Mouse (Mus musculus): ENCODE data around the gene Dnah3. TPM values are rescaled to one million over a fixed set of nuclear protein-coding genes. Genes with fewer than 3 reads are reported as not detected.
A peak's percentile ranks its signal among the peaks of the same experiment; 100 is the strongest.

The Dnah3 gene
- polyA plus RNA-seq, 1 experiment from 2014 or later: 0.15 TPM

DNA sequence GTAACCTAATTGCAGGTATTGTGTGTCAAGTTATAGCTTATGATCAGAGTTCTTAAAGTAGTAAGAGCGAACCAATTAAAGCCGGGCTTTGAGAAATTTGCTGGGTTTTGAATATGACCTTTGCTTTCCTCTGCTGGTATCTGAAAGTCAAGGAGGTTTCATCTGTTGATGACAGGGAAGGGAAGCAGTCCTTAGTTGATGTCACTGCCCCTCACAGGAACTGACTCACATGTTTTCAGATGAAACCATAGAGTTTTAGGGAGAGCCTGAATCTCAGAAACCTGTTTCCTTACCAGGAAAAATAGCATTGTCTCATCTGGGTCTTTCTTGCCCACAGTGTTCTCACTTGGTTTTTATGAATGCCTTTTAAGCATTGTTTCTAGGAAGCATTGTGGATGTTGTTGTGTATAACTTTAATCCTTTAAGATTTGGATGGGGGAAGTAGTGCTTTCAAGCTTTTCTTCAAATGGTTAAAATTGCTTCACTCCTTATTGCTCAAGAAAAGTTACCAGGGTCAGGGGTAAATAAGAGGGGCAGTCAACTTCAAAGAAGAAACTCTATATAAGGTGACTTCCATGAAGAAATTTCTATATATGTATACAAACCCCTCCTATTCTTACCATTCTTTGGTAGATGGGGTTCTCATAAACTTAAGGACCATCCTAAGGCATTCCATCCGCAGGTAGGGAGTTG is 188.4 kb downstream of the Dnah3 start:
- Histone ChIP-seq H3K4me1 (ENCODE audit: control insufficient read depth, insufficient read depth, low read length) (no peaks in the 10 kb centered on the region), H3K9ac (ENCODE audit: low read depth, low read length) (no peak overlapping the region), H3K4me3 (ENCODE audit: low read depth, low read length) (no peak overlapping the region), H3K4me2 (ENCODE audit: low read length) (no peak overlapping the region), H3K36me3 (ENCODE audit: control insufficient read depth, insufficient read depth, low read length) (no peaks in the 10 kb centered on the region), H3K27me3 (ENCODE audit: control insufficient read depth, insufficient read depth, low read depth, low read length) (no peaks in the 10 kb centered on the region), H3K27ac (ENCODE audit: low read length) (no peak overlapping the region), H3K9me3 (replicated peaks; ENCODE audit: control insufficient read depth, low read length, poor library complexity, severe bottlenecking) (no peaks in the 10 kb centered on the region)
- WGBS: 97% methylated on average over 3 of the region's 3 CpGs
- no peak for ATAC-seq

DNA sequence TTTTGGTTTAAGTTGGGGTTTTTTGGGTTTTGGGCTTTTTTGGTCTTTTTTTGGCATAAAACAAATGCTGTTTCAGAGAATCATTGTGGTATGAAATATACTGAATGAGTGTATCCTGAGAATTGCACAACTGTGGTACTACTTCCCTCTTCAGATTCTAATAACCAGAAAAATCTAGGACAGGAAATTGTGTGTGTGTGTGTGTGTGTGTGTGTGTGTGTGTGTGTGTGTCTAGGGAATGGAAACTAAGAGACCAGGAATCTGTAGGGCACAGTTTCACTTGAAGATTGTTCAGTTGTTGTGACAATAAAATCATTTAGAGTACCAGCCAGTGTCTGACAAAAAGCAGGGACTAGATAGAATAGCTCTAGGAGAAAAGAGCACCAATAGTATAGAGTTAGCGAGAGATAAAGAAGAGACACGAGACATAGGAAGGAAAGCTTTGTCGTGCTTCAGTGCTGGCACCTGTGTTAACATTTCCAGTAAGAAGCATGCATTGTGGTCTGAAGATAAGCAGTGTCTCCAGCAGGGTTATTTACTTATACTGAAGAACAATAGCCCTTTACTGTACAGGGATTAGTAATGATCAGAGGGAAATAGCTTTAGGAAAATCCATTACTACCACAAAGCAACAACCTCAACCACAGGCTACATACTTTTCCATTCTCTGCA is 195.6 kb downstream of the Dnah3 start:
- Histone ChIP-seq H3K4me3 (ENCODE audit: low read depth, low read length) (no peak overlapping the region), H3K4me1 (ENCODE audit: control insufficient read depth, insufficient read depth, low read length) (peaks cover 13% of the 10 kb centered on the region), H3K4me2 (ENCODE audit: low read length) (no peak overlapping the region), H3K27me3 (ENCODE audit: control insufficient read depth, insufficient read depth, low read depth, low read length) (no peaks in the 10 kb centered on the region), H3K9ac (ENCODE audit: low read depth, low read length) (no peak overlapping the region), H3K36me3 (ENCODE audit: control insufficient read depth, insufficient read depth, low read length) (no peaks in the 10 kb centered on the region), H3K27ac (ENCODE audit: low read length) (no peak overlapping the region), H3K9me3 (replicated peaks; ENCODE audit: control insufficient read depth, low read length, poor library complexity, severe bottlenecking) (no peaks in the 10 kb centered on the region)
- 69% methylated on average over 3 of the region's 3 CpGs for WGBS
- ATAC-seq: no peak

DNA sequence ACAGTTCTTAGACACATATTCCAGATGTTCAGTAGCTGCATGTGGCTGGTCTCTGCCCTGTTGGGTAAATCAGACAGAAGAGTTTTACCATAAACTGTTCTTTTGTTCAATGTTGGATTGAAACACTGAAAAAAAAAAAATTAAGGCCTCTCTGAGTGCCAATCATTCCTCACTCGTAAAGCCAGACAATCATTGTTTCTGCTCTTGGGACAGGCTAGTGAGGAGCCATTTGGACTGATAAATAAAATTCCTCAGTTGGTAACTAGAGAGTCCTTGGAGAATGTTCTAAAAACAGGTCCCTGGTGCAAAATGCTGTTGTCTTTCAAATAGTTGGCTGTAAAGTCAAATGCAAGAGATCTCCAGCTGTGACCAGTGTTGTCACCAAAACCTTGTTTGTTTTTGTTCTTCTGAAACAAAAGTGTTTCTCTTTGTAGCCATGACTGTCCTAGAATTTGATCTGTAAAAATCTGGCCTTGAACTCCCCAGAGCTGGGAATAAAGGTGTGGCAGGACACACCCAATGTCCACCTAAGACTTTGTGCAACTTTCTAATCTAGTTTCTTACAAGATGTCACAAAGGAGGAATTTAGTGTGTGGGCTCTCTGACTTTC is 196.7 kb downstream of the Dnah3 start:
- Histone ChIP-seq H3K4me3 (ENCODE audit: low read depth, low read length) (no peak overlapping the region), H3K27ac (ENCODE audit: low read length) (no peak overlapping the region), H3K9me3 (replicated peaks; ENCODE audit: control insufficient read depth, low read length, poor library complexity, severe bottlenecking) (no peaks in the 10 kb centered on the region), H3K9ac (ENCODE audit: low read depth, low read length) (no peak overlapping the region), H3K27me3 (ENCODE audit: control insufficient read depth, insufficient read depth, low read depth, low read length) (no peaks in the 10 kb centered on the region), H3K4me1 (ENCODE audit: control insufficient read depth, insufficient read depth, low read length) (peaks cover 25% of the 10 kb centered on the region), H3K4me2 (ENCODE audit: low read length) (no peak overlapping the region), H3K36me3 (ENCODE audit: control insufficient read depth, insufficient read depth, low read length) (no peaks in the 10 kb centered on the region)
- no peak for ATAC-seq
- WGBS: 68% methylated on average over 1 of the region's 1 CpGs

DNA sequence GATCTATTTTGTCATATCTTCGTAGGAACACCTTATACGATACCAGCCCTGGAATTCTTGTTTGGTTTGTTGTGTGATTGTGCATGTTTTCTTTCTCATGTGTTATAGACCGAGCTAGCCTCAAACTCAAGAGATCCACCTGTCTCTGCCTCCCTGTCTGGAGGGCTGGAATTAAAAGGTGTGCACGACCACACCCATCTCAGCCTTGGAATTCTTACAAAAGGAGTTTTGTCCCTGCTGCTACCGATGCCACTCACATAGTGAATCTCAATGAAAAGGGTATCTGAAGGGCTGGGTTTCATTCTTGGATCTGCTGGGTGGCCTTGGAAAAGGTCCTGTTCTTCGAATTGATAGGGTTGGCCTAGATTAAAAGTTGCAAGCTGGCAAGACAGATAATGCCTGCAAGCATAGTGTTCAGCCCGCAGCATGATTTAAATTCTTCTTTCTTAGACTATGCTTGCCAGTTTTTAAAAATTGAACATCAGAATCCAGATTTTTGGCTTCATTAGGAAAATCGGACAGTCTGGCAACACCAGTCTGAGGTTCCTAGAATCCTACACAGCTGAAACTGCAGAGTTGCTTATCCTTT is 197.5 kb downstream of the Dnah3 start:
- Histone ChIP-seq H3K4me2 (ENCODE audit: low read length) (no peak overlapping the region), H3K9ac (ENCODE audit: low read depth, low read length) (no peak overlapping the region), H3K27me3 (ENCODE audit: control insufficient read depth, insufficient read depth, low read depth, low read length) (no peaks in the 10 kb centered on the region), H3K4me3 (ENCODE audit: low read depth, low read length) (no peak overlapping the region), H3K36me3 (ENCODE audit: control insufficient read depth, insufficient read depth, low read length) (no peaks in the 10 kb centered on the region), H3K9me3 (replicated peaks; ENCODE audit: control insufficient read depth, low read length, poor library complexity, severe bottlenecking) (no peaks in the 10 kb centered on the region), H3K27ac (ENCODE audit: low read length) (no peak overlapping the region), H3K4me1 (ENCODE audit: control insufficient read depth, insufficient read depth, low read length) (peaks cover 31% of the 10 kb centered on the region)
- 95% methylated on average over 8 of the region's 8 CpGs for WGBS
- ATAC-seq: no peak

DNA sequence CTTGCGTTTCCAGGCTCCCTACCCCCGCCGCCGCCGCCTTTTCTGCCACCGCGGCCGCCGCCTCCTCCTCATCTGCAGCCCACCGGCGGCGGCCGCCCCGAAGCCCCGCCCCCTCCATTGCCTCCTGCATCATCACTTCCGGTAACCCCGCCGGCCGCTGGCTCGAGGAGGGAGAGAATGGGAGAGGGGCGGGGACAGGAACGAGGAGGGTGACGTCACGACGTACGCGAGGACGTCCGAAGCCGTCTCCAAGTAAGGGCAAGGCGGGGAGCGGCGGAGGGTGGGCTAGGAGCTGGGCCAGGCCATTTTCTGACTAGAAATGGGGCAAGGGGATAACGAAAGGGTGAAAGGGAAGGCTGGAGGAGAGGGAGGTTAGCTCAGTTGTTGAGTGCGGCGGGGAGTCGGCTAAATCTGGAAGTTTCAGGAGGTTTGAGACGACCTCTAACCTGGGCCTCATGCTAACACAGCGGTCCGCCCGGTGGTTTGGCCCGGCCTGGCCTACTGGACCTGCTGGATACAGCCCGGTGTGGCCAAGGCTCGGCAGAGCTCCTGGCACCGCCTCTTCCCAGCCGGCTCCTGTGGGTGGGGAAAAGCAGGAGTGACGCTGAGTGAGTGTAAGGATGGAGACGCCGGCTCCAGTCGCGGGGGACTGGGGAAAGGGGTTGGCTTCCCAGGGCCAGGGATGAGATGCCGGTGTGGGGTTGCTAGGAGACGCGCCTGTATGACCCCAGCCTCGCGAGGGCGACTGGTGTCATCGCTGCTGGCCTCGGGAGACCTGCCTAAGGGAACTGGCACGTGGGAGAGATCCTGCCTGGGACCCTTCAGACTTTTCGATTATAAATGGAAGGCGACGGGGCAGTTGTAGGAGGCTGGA is 199.2 kb downstream of the Dnah3 start, which contains the start of the genes Lyrm1 and Dcun1d3:
Gene Lyrm1 (plus strand): TSS at position 223 of the 874 bp plus-strand sequence.
Gene Dcun1d3 (minus strand): TSS at position 660 of the 874 bp plus-strand sequence.
- H3K9me3 ChIP-seq (replicated peaks; ENCODE audit: control insufficient read depth, low read length, poor library complexity, severe bottlenecking): no peaks in the 10 kb centered on the region
- no peaks in the 10 kb centered on the region for H3K36me3 ChIP-seq (ENCODE audit: control insufficient read depth, insufficient read depth, low read length)
- peak within 1 kb of the TSS; percentile 72 for H3K4me3 ChIP-seq (ENCODE audit: low read depth, low read length)
- WGBS: under 1% methylated on average over 63 of the region's 63 CpGs
- H3K27me3 ChIP-seq (ENCODE audit: control insufficient read depth, insufficient read depth, low read depth, low read length): no peaks in the 10 kb centered on the region
- peak within 1 kb of the TSS; percentile 86 for H3K9ac ChIP-seq (ENCODE audit: low read depth, low read length)
- H3K4me2 ChIP-seq (ENCODE audit: low read length): peak within 1 kb of the TSS; percentile 85
- H3K27ac ChIP-seq (ENCODE audit: low read length): peak within 1 kb of the TSS; percentile 96
- H3K4me1 ChIP-seq (ENCODE audit: control insufficient read depth, insufficient read depth, low read length): peaks cover 37% of the 10 kb centered on the region
- peak; percentile 98 for ATAC-seq

DNA sequence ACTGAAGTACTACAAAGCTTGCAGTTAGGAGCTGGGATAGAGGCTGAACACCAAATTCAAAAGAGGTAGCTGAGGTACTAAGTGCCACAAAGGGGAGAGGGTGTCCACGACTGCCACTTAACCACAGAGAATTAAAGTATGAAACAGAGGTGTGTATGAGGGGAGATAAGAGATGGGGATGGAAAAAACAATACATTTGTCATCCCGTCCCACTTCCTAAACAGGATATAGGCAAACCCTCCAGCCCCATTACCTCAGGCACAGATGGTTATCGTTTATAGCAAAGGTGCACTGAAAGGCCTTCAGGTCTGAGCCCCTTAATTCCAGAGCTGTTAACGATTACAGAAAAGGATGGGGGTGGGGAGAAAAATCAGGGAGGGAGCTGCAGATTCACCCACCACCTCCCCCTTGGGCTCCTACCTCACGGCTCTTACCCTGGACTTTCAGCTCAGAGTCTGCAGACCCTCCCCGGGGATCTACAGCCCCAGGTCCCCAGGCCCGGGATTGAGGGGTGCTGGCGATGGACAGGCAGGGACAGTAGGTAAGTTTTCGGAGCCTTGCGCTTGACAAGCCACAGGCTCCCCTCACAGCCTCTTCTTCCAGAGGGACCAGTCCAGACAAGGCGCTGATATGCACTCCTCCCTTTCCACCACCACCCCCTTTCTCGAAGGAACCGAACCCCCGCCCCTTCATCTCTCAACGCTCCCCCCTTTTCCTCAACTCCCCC is 200.1 kb downstream of the Dnah3 start:
- ATAC-seq: peak; percentile 75
- 2% methylated on average over 15 of the region's 15 CpGs for WGBS
- Histone ChIP-seq H3K36me3 (ENCODE audit: control insufficient read depth, insufficient read depth, low read length) (no peaks in the 10 kb centered on the region), H3K4me3 (ENCODE audit: low read depth, low read length) (peak overlapping the region; percentile 72), H3K4me2 (ENCODE audit: low read length) (peak overlapping the region; percentile 85), H3K9ac (ENCODE audit: low read depth, low read length) (peak overlapping the region; percentile 86), H3K9me3 (replicated peaks; ENCODE audit: control insufficient read depth, low read length, poor library complexity, severe bottlenecking) (no peaks in the 10 kb centered on the region), H3K4me1 (ENCODE audit: control insufficient read depth, insufficient read depth, low read length) (peaks cover 37% of the 10 kb centered on the region), H3K27me3 (ENCODE audit: control insufficient read depth, insufficient read depth, low read depth, low read length) (no peaks in the 10 kb centered on the region), H3K27ac (ENCODE audit: low read length) (peak overlapping the region; percentile 96)

DNA sequence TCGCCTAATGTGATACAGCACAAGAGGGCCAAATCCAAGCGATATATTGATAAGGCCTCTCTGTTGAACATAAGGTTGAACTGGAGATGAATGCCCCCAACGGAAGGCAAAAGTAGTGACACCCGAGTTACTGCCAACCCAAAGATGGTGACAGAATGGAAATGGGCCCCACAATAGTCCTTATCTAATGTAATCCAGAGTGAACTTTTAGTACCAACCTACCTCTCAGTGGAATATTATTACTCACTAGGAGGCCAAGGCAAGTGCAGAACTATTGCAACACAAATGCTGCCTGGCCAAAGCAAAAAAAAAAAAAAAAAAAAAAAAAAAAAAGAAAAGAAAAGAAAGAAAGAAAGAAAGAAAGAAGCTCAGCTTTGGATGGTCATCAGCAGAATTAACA is 202.3 kb downstream of the Dnah3 start:
- no peak overlapping the region for H3K4me3 ChIP-seq (ENCODE audit: low read depth, low read length)
- H3K9ac ChIP-seq (ENCODE audit: low read depth, low read length): no peak overlapping the region
- ATAC-seq: no peak
- WGBS: 93% methylated on average over 4 of the region's 4 CpGs
- no peak overlapping the region for H3K27ac ChIP-seq (ENCODE audit: low read length)
- H3K4me2 ChIP-seq (ENCODE audit: low read length): no peak overlapping the region
- no peaks in the 10 kb centered on the region for H3K27me3 ChIP-seq (ENCODE audit: control insufficient read depth, insufficient read depth, low read depth, low read length)
- H3K9me3 ChIP-seq (replicated peaks; ENCODE audit: control insufficient read depth, low read length, poor library complexity, severe bottlenecking): no peaks in the 10 kb centered on the region
- H3K36me3 ChIP-seq (ENCODE audit: control insufficient read depth, insufficient read depth, low read length): no peaks in the 10 kb centered on the region
- H3K4me1 ChIP-seq (ENCODE audit: control insufficient read depth, insufficient read depth, low read length): peaks cover 35% of the 10 kb centered on the region

DNA sequence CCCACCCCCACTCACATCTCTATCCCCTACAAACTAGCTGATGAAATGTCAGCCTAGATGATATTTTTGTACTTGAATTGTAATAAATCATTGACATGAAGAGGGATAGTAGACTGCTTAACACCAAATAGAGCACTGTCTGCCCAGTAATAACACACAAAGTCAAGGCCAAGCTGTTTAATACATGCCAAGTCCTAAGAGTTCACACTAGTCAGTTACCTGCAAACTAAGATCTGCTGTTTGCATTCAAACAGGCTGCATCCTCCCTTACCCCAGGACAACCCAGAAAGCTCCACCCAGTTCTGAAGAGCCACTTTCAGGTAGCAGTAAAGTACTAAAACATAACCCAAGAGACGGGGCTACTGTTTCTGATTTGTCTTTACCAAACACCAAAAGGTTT is 202.9 kb downstream of the Dnah3 start:
- Histone ChIP-seq H3K9ac (ENCODE audit: low read depth, low read length) (no peak overlapping the region), H3K9me3 (replicated peaks; ENCODE audit: control insufficient read depth, low read length, poor library complexity, severe bottlenecking) (no peaks in the 10 kb centered on the region), H3K27me3 (ENCODE audit: control insufficient read depth, insufficient read depth, low read depth, low read length) (no peaks in the 10 kb centered on the region), H3K4me2 (ENCODE audit: low read length) (no peak overlapping the region), H3K36me3 (ENCODE audit: control insufficient read depth, insufficient read depth, low read length) (no peaks in the 10 kb centered on the region), H3K27ac (ENCODE audit: low read length) (no peak overlapping the region), H3K4me1 (ENCODE audit: control insufficient read depth, insufficient read depth, low read length) (peaks cover 35% of the 10 kb centered on the region), H3K4me3 (ENCODE audit: low read depth, low read length) (no peak overlapping the region)
- no peak for ATAC-seq
- WGBS: 97% methylated on average over 1 of the region's 1 CpGs

Measured in midbrain, embryonic 16.5 days (tissue).